In genomic region chr17:50972142-50972541, GRCm38 (mm10) we compare ENCODE assay signal across 12 mouse cellular contexts.
A peak's percentile ranks its signal among the peaks of the same experiment; 100 is the strongest.
DNase-seq lines count a peak whose midpoint lies in the region; ATAC-seq and TF ChIP-seq lines count a peak whose summit lies in the region.
"Had no signal": no experiment of that assay in that cellular context is flagged by ENCODE, and none has a peak within 500 bp of the region (broad histone marks: within the 10 kb centered on the region; RNA-seq: fewer than 3 reads in every experiment).

No protein-coding gene starts in this region.

- WGBS in liver, embryonic 14.5 days (ENCODE audit: insufficient replicate concordance), result 18% methylated on average over 1 of the region's 1 CpGs
- WGBS in liver, embryonic 11.5 days, result 36% methylated on average over 1 of the region's 1 CpGs

- no peak overlapping the region for H3K4me2 ChIP-seq in liver, embryonic 14.5 days (ENCODE audit: low read depth)
- H3K4me2 ChIP-seq in liver, embryonic 11.5 days, result no peak overlapping the region
- H3K4me2 ChIP-seq: embryonic facial prominence, embryonic 12.5 days; heart, embryonic 15.5 days had no signal

- no peak for DNase-seq in frontal cortex, postnatal 14 days (ENCODE audit: low spot score in 2 of 2)
- DNase-seq in liver, embryonic 14.5 days (ENCODE audit: low read depth in 3 of 3, low spot score in 3 of 3), result no peak
- DNase-seq in liver, embryonic 11.5 days (ENCODE audit: low spot score), result no peak
- DNase-seq in MEL (ENCODE audit: low read depth, low spot score), result peak; percentile 28
- DNase-seq in Muller cell, postnatal 12 days (ENCODE audit: inconsistent ontology term), result no peak
- no peak for DNase-seq in layer of hippocampus, adult 9-11 months
- DNase-seq: liver had no signal

- H3K36me3 ChIP-seq in liver, embryonic 14.5 days (replicated peaks; ENCODE audit: control insufficient read depth, insufficient read depth, low read depth), result no peaks in the 10 kb centered on the region
- no peaks in the 10 kb centered on the region for H3K36me3 ChIP-seq in liver, embryonic 11.5 days (ENCODE audit: control insufficient read depth, insufficient read depth, low read length)
- no peaks in the 10 kb centered on the region for H3K36me3 ChIP-seq in MEL (ENCODE audit: control insufficient read depth in 1 of 2, insufficient read depth in 2 of 2, low read length in 2 of 2)
- H3K36me3 ChIP-seq: embryonic facial prominence, embryonic 12.5 days; heart, embryonic 15.5 days had no signal

- no peaks in the 10 kb centered on the region for H3K9me3 ChIP-seq in liver, embryonic 14.5 days (ENCODE audit: control insufficient read depth, low read length)
- no peaks in the 10 kb centered on the region for H3K9me3 ChIP-seq in liver, embryonic 11.5 days (ENCODE audit: control insufficient read depth, low read length)
- no peaks in the 10 kb centered on the region for H3K9me3 ChIP-seq in MEL (replicated peaks; ENCODE audit: insufficient read depth, low read length)
- H3K9me3 ChIP-seq: embryonic facial prominence, embryonic 12.5 days; heart, embryonic 15.5 days had no signal

- TF ChIP-seq CTCF in liver, embryonic 14.5 days (IDR thresholded peaks at IDR 0.05; ENCODE audit: low read depth), result peak; percentile 16; the same call in 1 of the 2 replicates
- peak in 2 of 3 experiments; percentile 7 to 62; a peak in 2 of 6 replicates for TF ChIP-seq CTCF in MEL (IDR thresholded peaks at IDR 0.05 in 2 of 3, conservative IDR thresholded peaks at IDR 0.05 in 1 of 3; ENCODE audit: control insufficient read depth in 1 of 3, insufficient read depth in 1 of 3, low read depth in 2 of 3, low read length in 3 of 3, poor library complexity in 1 of 3, severe bottlenecking in 1 of 3)

- H3K4me3 ChIP-seq in liver, embryonic 14.5 days (ENCODE audit: insufficient read depth in 1 of 2, low read depth in 2 of 2, low read length in 2 of 2), result no peak overlapping the region
- H3K4me3 ChIP-seq in liver, embryonic 11.5 days (ENCODE audit: low read depth, low read length), result no peak overlapping the region
- no peak overlapping the region for H3K4me3 ChIP-seq in MEL (ENCODE audit: control insufficient read depth in 1 of 2, insufficient read depth in 1 of 2, low read depth in 2 of 2, low read length in 2 of 2)
- H3K4me3 ChIP-seq: embryonic facial prominence, embryonic 12.5 days; heart, embryonic 15.5 days had no signal

- no peaks in the 10 kb centered on the region for H3K4me1 ChIP-seq in liver, embryonic 14.5 days (replicated peaks; ENCODE audit: control insufficient read depth in 2 of 2, insufficient read depth in 2 of 2, low read length in 1 of 2)
- H3K4me1 ChIP-seq in liver, embryonic 11.5 days (replicated peaks; ENCODE audit: control insufficient read depth, insufficient read depth, low read length), result no peaks in the 10 kb centered on the region
- H3K4me1 ChIP-seq in MEL (ENCODE audit: control insufficient read depth in 1 of 2, insufficient read depth in 2 of 2, low read length in 2 of 2), result no peaks in the 10 kb centered on the region
- H3K4me1 ChIP-seq: embryonic facial prominence, embryonic 12.5 days; heart, embryonic 15.5 days had no signal

- no peak overlapping the region for H3K9ac ChIP-seq in liver, embryonic 14.5 days (replicated peaks)
- no peak overlapping the region for H3K9ac ChIP-seq in liver, embryonic 11.5 days (ENCODE audit: low read depth, low read length)
- H3K9ac ChIP-seq in MEL (ENCODE audit: control insufficient read depth, low read depth, low read length, poor library complexity, severe bottlenecking), result no peak overlapping the region
- H3K9ac ChIP-seq: embryonic facial prominence, embryonic 12.5 days; heart, embryonic 15.5 days had no signal

- H3K27me3 ChIP-seq in liver, embryonic 14.5 days (ENCODE audit: control insufficient read depth, insufficient read depth, low read length), result no peaks in the 10 kb centered on the region
- no peaks in the 10 kb centered on the region for H3K27me3 ChIP-seq in liver, embryonic 11.5 days (replicated peaks; ENCODE audit: control insufficient read depth, insufficient read depth, low read length)
- no peaks in the 10 kb centered on the region for H3K27me3 ChIP-seq in MEL (ENCODE audit: control insufficient read depth in 1 of 2, insufficient read depth in 2 of 2, low read length in 2 of 2)
- H3K27me3 ChIP-seq: embryonic facial prominence, embryonic 12.5 days; heart, embryonic 15.5 days had no signal

- peak; percentile 62 for TF ChIP-seq RAD21 in MEL (IDR thresholded peaks at IDR 0.05; ENCODE audit: low read depth, low read length)

- TF ChIP-seq EP300 in liver, embryonic 14.5 days (IDR thresholded peaks at IDR 0.05; ENCODE audit: low read depth), result no peak
- no peak for TF ChIP-seq EP300 in MEL (IDR thresholded peaks at IDR 0.05; ENCODE audit: low read depth in 1 of 2, low read length in 2 of 2)

- no peak overlapping the region for H3K27ac ChIP-seq in liver, embryonic 14.5 days
- H3K27ac ChIP-seq in liver, embryonic 11.5 days (ENCODE audit: low read depth, low read length), result no peak overlapping the region
- no peak overlapping the region for H3K27ac ChIP-seq in MEL (ENCODE audit: control insufficient read depth, low read depth, low read length)
- H3K27ac ChIP-seq: embryonic facial prominence, embryonic 12.5 days; heart, embryonic 15.5 days had no signal

- no peak for TF ChIP-seq POLR2A in MEL (IDR thresholded peaks at IDR 0.05; ENCODE audit: control insufficient read depth in 1 of 2, insufficient read depth in 1 of 2, low read depth in 1 of 2, low read length in 2 of 2, poor library complexity in 1 of 2)

- ATAC-seq in frontal cortex, adult (ENCODE audit: low TSS enrichment), result peak; percentile 93
- no peak for ATAC-seq in liver, embryonic 14.5 days (ENCODE audit: insufficient read depth)
- no peak for ATAC-seq in liver, embryonic 11.5 days (replicated peaks; ENCODE audit: low FRiP score)
- peak; percentile 73 for ATAC-seq in megakaryocyte, adult 5-6 weeks (ENCODE audit: poor library complexity, severe bottlenecking)
- ATAC-seq: midbrain, embryonic 16.5 days had no signal

- H3K79me2 ChIP-seq in MEL (ENCODE audit: control insufficient read depth, insufficient read depth, low read length, poor library complexity), result no peaks in the 10 kb centered on the region

TF ChIP-seq in MEL, 35 proteins besides CTCF, POLR2A, EP300 and RAD21:
- TF ChIP-seq NRF1 (IDR thresholded peaks at IDR 0.05; ENCODE audit: insufficient read depth, low read depth, low read length, poor library complexity, severe bottlenecking) (no peak), ZC3H11A (IDR thresholded peaks at IDR 0.05; ENCODE audit: low read depth, low read length) (peak; percentile 46; the same call in 1 of the 2 replicates), SMC3 (IDR thresholded peaks at IDR 0.05; ENCODE audit: low read depth, low read length) (peak; percentile 59)

Comparison
In these comparisons a context has a peak if more than half of its experiments do, and no peak if none do; other contexts are left out.
1. ATAC-seq: peak in frontal cortex, adult (single experiment) and megakaryocyte, adult 5-6 weeks (single experiment); none in liver, embryonic 14.5 days (single experiment) and liver, embryonic 11.5 days (single experiment).